21 mouse cellular contexts compared by ENCODE assay signal in the genomic region with DNA sequence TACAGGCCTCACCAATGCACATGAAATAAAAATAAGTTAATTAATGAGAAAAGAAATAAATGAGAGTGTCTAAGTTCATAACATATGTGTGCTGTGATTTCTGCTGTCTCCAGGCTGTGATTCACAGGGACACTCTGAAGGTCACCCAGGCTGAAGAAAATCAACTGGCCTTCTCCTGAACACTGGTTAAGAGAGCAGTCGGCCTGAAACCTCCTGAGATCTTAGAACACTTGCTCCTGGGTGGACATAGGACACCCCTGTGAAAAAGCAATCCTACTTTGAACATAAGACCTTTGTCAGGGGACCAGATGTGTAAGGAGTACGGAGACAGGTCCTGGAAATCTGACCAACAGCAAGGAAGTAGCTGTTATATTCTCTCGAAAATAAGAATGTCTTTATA.
DNase-seq lines count a peak whose midpoint lies in the region; ATAC-seq lines count a peak whose summit lies in the region.
"Had no signal": no experiment of that assay in that cellular context is flagged by ENCODE, and none has a peak within 500 bp of the region (broad histone marks: within the 10 kb centered on the region; RNA-seq: fewer than 3 reads in every experiment).

No protein-coding gene starts in this region.

- H3K36me3 ChIP-seq in heart, embryonic 14.5 days (ENCODE audit: control insufficient read depth, insufficient read depth, low read length), result no peaks in the 10 kb centered on the region
- H3K36me3 ChIP-seq: embryonic facial prominence, embryonic 13.5 days; embryonic facial prominence, embryonic 15.5 days; forebrain, embryonic 10.5 days; forebrain, embryonic 12.5 days had no signal

- no peaks in the 10 kb centered on the region for H3K9me3 ChIP-seq in heart, embryonic 14.5 days (ENCODE audit: control insufficient read depth, low read length)
- H3K9me3 ChIP-seq: embryonic facial prominence, embryonic 13.5 days; embryonic facial prominence, embryonic 15.5 days; forebrain, embryonic 10.5 days; forebrain, embryonic 12.5 days had no signal

- DNase-seq in adrenal gland, adult 2 months, result peak; percentile 64
- DNase-seq in adrenal gland, adult 8-10 months, result no peak
- peak; percentile 27 for DNase-seq in adrenal gland, postnatal 14 days
- DNase-seq in adrenal gland, postnatal 25 days, result no peak
- DNase-seq in heart, adult 18-20 months, result no peak
- no peak for DNase-seq in c-Kit-positive CD71-positive TER-119-positive erythroid progenitor cells, embryonic 14.5 days (ENCODE audit: low spot score)
- DNase-seq: cerebellum, adult 11 months; cerebellum, adult 18-20 months; cerebellum, adult 8-10 months; cerebellum, adult 9-11 months; cerebellum, postnatal 14 days; cerebellum, postnatal 36 days; embryo, embryonic 11 days had no signal

- H3K27ac ChIP-seq in heart, embryonic 14.5 days (replicated peaks in 1 of 2; ENCODE audit: control insufficient read depth in 1 of 2, insufficient read depth in 1 of 2, low read depth in 2 of 2, low read length in 2 of 2), result no peak overlapping the region
- H3K27ac ChIP-seq: embryonic facial prominence, embryonic 13.5 days; embryonic facial prominence, embryonic 15.5 days; forebrain, embryonic 12.5 days had no signal

- WGBS in heart, embryonic 14.5 days, result 67% methylated on average over 3 of the region's 3 CpGs

- H3K4me3 ChIP-seq in heart, embryonic 14.5 days (ENCODE audit: control insufficient read depth in 1 of 2, insufficient read depth in 1 of 2, low read depth in 1 of 2, low read length in 2 of 2), result no peak overlapping the region
- H3K4me3 ChIP-seq: embryonic facial prominence, embryonic 13.5 days; embryonic facial prominence, embryonic 15.5 days; erythroblast, embryonic 14.5 days; forebrain, embryonic 10.5 days; forebrain, embryonic 12.5 days had no signal

- H3K4me2 ChIP-seq in heart, embryonic 14.5 days (ENCODE audit: low read length), result no peak overlapping the region
- H3K4me2 ChIP-seq: embryonic facial prominence, embryonic 13.5 days; embryonic facial prominence, embryonic 15.5 days; forebrain, embryonic 12.5 days had no signal

- 0 out of 2 replicates have a peak, but pooled peaks have one; percentile 21 for ATAC-seq in heart, embryonic 14.5 days (ENCODE audit: insufficient number of reproducible peaks, insufficient read depth, low FRiP score, low read depth)
- ATAC-seq: forebrain, embryonic 14.5 days; forebrain, embryonic 16.5 days had no signal

- no peak overlapping the region for H3K9ac ChIP-seq in heart, embryonic 14.5 days (ENCODE audit: low read length)
- H3K9ac ChIP-seq: embryonic facial prominence, embryonic 13.5 days; embryonic facial prominence, embryonic 15.5 days; forebrain, embryonic 12.5 days had no signal

- H3K4me1 ChIP-seq in heart, embryonic 14.5 days (ENCODE audit: control insufficient read depth in 2 of 2, insufficient read depth in 2 of 2, low read length in 2 of 2), result peaks cover 3 to 9% of the 10 kb centered on the region in 2 experiments; a peak in 2 of 4 replicates
- H3K4me1 ChIP-seq: embryonic facial prominence, embryonic 13.5 days; embryonic facial prominence, embryonic 15.5 days; forebrain, embryonic 12.5 days had no signal

- H3K27me3 ChIP-seq in heart, embryonic 14.5 days (ENCODE audit: control insufficient read depth, insufficient read depth, low read length), result no peaks in the 10 kb centered on the region
- H3K27me3 ChIP-seq: embryonic facial prominence, embryonic 13.5 days; embryonic facial prominence, embryonic 15.5 days; forebrain, embryonic 12.5 days had no signal

Comparison
In these comparisons a context has a peak if more than half of its experiments do, and no peak if none do; other contexts are left out.
1. DNase-seq: peak in adrenal gland, adult 2 months (single experiment) and adrenal gland, postnatal 14 days (single experiment); none in adrenal gland, adult 8-10 months (single experiment), adrenal gland, postnatal 25 days (single experiment), heart, adult 18-20 months (0 of 2) and c-Kit-positive CD71-positive TER-119-positive erythroid progenitor cells, embryonic 14.5 days (single experiment).